Mouse (Mus musculus): ENCODE measurements around the gene Stom. TPM values are rescaled to one million over a fixed set of nuclear protein-coding genes. Genes with fewer than 3 reads are reported as not detected.

The Stom gene
- 62.7 and 77.2 TPM in 2 replicates for polyA plus RNA-seq (2014; fragmentation: Nextera tagmentation; extraction: Ambion mirVana)

GRCm38 (mm10) chr2:35336388-35337280 is at the start of gene Stom:
TSS of gene Stom (minus strand) at chr2:35336976.
- peak; percentile 99 for DNase-seq (ENCODE audit: low spot score)

GRCm38 (mm10) chr2:35385441-35385871 is 48.7 kb upstream of the Stom start:
- no peak overlapping the region for H3K9ac ChIP-seq (ENCODE audit: low read length)
- no peak overlapping the region for H3K4me2 ChIP-seq (ENCODE audit: low read length)
- no peak overlapping the region for H3K27ac ChIP-seq (ENCODE audit: low read depth)
- ATAC-seq (replicated peaks; ENCODE audit: low FRiP score, low TSS enrichment, low read depth) = no peak
- H3K4me1 ChIP-seq (replicated peaks; ENCODE audit: control insufficient read depth, insufficient read depth, low read length) = no peaks in the 10 kb centered on the region
- H3K9me3 ChIP-seq (ENCODE audit: control insufficient read depth, low read length) = 0 out of 2 replicates have a peak, but pooled peaks cover 4% of the 10 kb centered on the region
- peak; percentile 37 for DNase-seq (ENCODE audit: low spot score)
- 63% methylated on average over 9 of the region's 9 CpGs for WGBS
- no peak overlapping the region for H3K4me3 ChIP-seq (ENCODE audit: low read depth, low read length)
- H3K27me3 ChIP-seq (replicated peaks; ENCODE audit: control insufficient read depth, insufficient read depth, low read length) = no peaks in the 10 kb centered on the region
- no peaks in the 10 kb centered on the region for H3K36me3 ChIP-seq (ENCODE audit: control insufficient read depth, insufficient read depth, low read length)

More at GRCm38 (mm10) chr2:35336388-35337280, at the start of gene Stom:
- WGBS = under 1% methylated on average over 45 of the region's 45 CpGs
- no peaks in the 10 kb centered on the region for H3K9me3 ChIP-seq (ENCODE audit: control insufficient read depth, low read length)
- H3K4me3 ChIP-seq (ENCODE audit: low read depth, low read length) = peak within 1 kb of the TSS; percentile 78
- ATAC-seq (replicated peaks; ENCODE audit: low FRiP score, low TSS enrichment, low read depth) = peak; percentile 98
- peaks cover 18% of the 10 kb centered on the region for H3K4me1 ChIP-seq (replicated peaks; ENCODE audit: control insufficient read depth, insufficient read depth, low read length)
- H3K27ac ChIP-seq (ENCODE audit: low read depth) = peak within 1 kb of the TSS; percentile 83
- peak within 1 kb of the TSS; percentile 71 for H3K9ac ChIP-seq (ENCODE audit: low read length)
- H3K36me3 ChIP-seq (ENCODE audit: control insufficient read depth, insufficient read depth, low read length) = no peaks in the 10 kb centered on the region
- no peaks in the 10 kb centered on the region for H3K27me3 ChIP-seq (replicated peaks; ENCODE audit: control insufficient read depth, insufficient read depth, low read length)
- H3K4me2 ChIP-seq (ENCODE audit: low read length) = peak within 1 kb of the TSS; percentile 73

- Histone ChIP-seq H3K27ac (ENCODE audit: low read depth) (no peak overlapping the region), H3K4me2 (ENCODE audit: low read length) (no peak overlapping the region), H3K4me3 (ENCODE audit: low read depth, low read length) (no peak overlapping the region), H3K27me3 (replicated peaks; ENCODE audit: control insufficient read depth, insufficient read depth, low read length) (no peaks in the 10 kb centered on the region), H3K4me1 (replicated peaks; ENCODE audit: control insufficient read depth, insufficient read depth, low read length) (no peaks in the 10 kb centered on the region), H3K9me3 (ENCODE audit: control insufficient read depth, low read length) (no peaks in the 10 kb centered on the region), H3K9ac (ENCODE audit: low read length) (no peak overlapping the region), H3K36me3 (ENCODE audit: control insufficient read depth, insufficient read depth, low read length) (no peaks in the 10 kb centered on the region)
- no peak for DNase-seq (ENCODE audit: low spot score)
- 67% methylated on average over 9 of the region's 9 CpGs for WGBS
- no peak for ATAC-seq (replicated peaks; ENCODE audit: low FRiP score, low TSS enrichment, low read depth)
Observed at GRCm38 (mm10) chr2:35379306-35379705, 42.5 kb upstream of the Stom start.

GRCm38 (mm10) chr2:35377600-35377999 is 40.8 kb upstream of the Stom start:
- no peaks in the 10 kb centered on the region for H3K27me3 ChIP-seq (replicated peaks; ENCODE audit: control insufficient read depth, insufficient read depth, low read length)
- no peaks in the 10 kb centered on the region for H3K36me3 ChIP-seq (ENCODE audit: control insufficient read depth, insufficient read depth, low read length)
- H3K9me3 ChIP-seq (ENCODE audit: control insufficient read depth, low read length) = no peaks in the 10 kb centered on the region
- H3K27ac ChIP-seq (ENCODE audit: low read depth) = no peak overlapping the region
- H3K4me3 ChIP-seq (ENCODE audit: low read depth, low read length) = no peak overlapping the region
- DNase-seq (ENCODE audit: low spot score) (no peak), ATAC-seq (replicated peaks; ENCODE audit: low FRiP score, low TSS enrichment, low read depth) (no peak)
- no peak overlapping the region for H3K9ac ChIP-seq (ENCODE audit: low read length)
- WGBS = 21% methylated on average over 6 of the region's 6 CpGs
- H3K4me1 ChIP-seq (replicated peaks; ENCODE audit: control insufficient read depth, insufficient read depth, low read length) = no peaks in the 10 kb centered on the region
- no peak overlapping the region for H3K4me2 ChIP-seq (ENCODE audit: low read length)

- Histone ChIP-seq H3K4me3 (ENCODE audit: low read depth, low read length) (no peak overlapping the region), H3K36me3 (ENCODE audit: control insufficient read depth, insufficient read depth, low read length) (no peaks in the 10 kb centered on the region), H3K27ac (ENCODE audit: low read depth) (no peak overlapping the region), H3K27me3 (replicated peaks; ENCODE audit: control insufficient read depth, insufficient read depth, low read length) (no peaks in the 10 kb centered on the region), H3K9me3 (ENCODE audit: control insufficient read depth, low read length) (no peaks in the 10 kb centered on the region), H3K4me2 (ENCODE audit: low read length) (no peak overlapping the region), H3K9ac (ENCODE audit: low read length) (no peak overlapping the region), H3K4me1 (replicated peaks; ENCODE audit: control insufficient read depth, insufficient read depth, low read length) (no peaks in the 10 kb centered on the region)
- 20% methylated on average over 3 of the region's 3 CpGs for WGBS
- ATAC-seq (replicated peaks; ENCODE audit: low FRiP score, low TSS enrichment, low read depth) (no peak), DNase-seq (ENCODE audit: low spot score) (peak; percentile 75)
Observed at GRCm38 (mm10) chr2:35373003-35373402, 36.2 kb upstream of the Stom start.

GRCm38 (mm10) chr2:35370686-35371085 is 33.9 kb upstream of the Stom start:
- no peak for ATAC-seq (replicated peaks; ENCODE audit: low FRiP score, low TSS enrichment, low read depth)
- Histone ChIP-seq H3K9me3 (ENCODE audit: control insufficient read depth, low read length) (no peaks in the 10 kb centered on the region), H3K9ac (ENCODE audit: low read length) (no peak overlapping the region), H3K27me3 (replicated peaks; ENCODE audit: control insufficient read depth, insufficient read depth, low read length) (no peaks in the 10 kb centered on the region), H3K36me3 (ENCODE audit: control insufficient read depth, insufficient read depth, low read length) (no peaks in the 10 kb centered on the region), H3K27ac (ENCODE audit: low read depth) (no peak overlapping the region), H3K4me1 (replicated peaks; ENCODE audit: control insufficient read depth, insufficient read depth, low read length) (no peaks in the 10 kb centered on the region), H3K4me3 (ENCODE audit: low read depth, low read length) (no peak overlapping the region), H3K4me2 (ENCODE audit: low read length) (no peak overlapping the region)
- DNase-seq (ENCODE audit: low spot score) = no peak

GRCm38 (mm10) chr2:35367629-35368028 is 30.9 kb upstream of the Stom start, which contains the start of gene 4930568D16Rik:
TSS of gene 4930568D16Rik (minus strand) at chr2:35367729.
- Histone ChIP-seq H3K4me2 (ENCODE audit: low read length) (no peak within 1 kb of the TSS), H3K4me1 (replicated peaks; ENCODE audit: control insufficient read depth, insufficient read depth, low read length) (no peaks in the 10 kb centered on the region), H3K27ac (ENCODE audit: low read depth) (no peak within 1 kb of the TSS), H3K27me3 (replicated peaks; ENCODE audit: control insufficient read depth, insufficient read depth, low read length) (no peaks in the 10 kb centered on the region), H3K9ac (ENCODE audit: low read length) (no peak within 1 kb of the TSS), H3K4me3 (ENCODE audit: low read depth, low read length) (no peak within 1 kb of the TSS), H3K36me3 (ENCODE audit: control insufficient read depth, insufficient read depth, low read length) (no peaks in the 10 kb centered on the region), H3K9me3 (ENCODE audit: control insufficient read depth, low read length) (0 out of 2 replicates have a peak, but pooled peaks cover 2% of the 10 kb centered on the region)
- ATAC-seq (replicated peaks; ENCODE audit: low FRiP score, low TSS enrichment, low read depth) (no peak), DNase-seq (ENCODE audit: low spot score) (no peak)
- WGBS = 80% methylated on average over 2 of the region's 2 CpGs

- Histone ChIP-seq H3K4me1 (replicated peaks; ENCODE audit: control insufficient read depth, insufficient read depth, low read length) (no peaks in the 10 kb centered on the region), H3K9ac (ENCODE audit: low read length) (no peak overlapping the region), H3K4me3 (ENCODE audit: low read depth, low read length) (no peak overlapping the region), H3K4me2 (ENCODE audit: low read length) (no peak overlapping the region), H3K36me3 (ENCODE audit: control insufficient read depth, insufficient read depth, low read length) (no peaks in the 10 kb centered on the region), H3K27ac (ENCODE audit: low read depth) (no peak overlapping the region), H3K9me3 (ENCODE audit: control insufficient read depth, low read length) (no peaks in the 10 kb centered on the region), H3K27me3 (replicated peaks; ENCODE audit: control insufficient read depth, insufficient read depth, low read length) (no peaks in the 10 kb centered on the region)
- DNase-seq (ENCODE audit: low spot score) = no peak
- 57% methylated on average over 5 of the region's 5 CpGs for WGBS
- ATAC-seq (replicated peaks; ENCODE audit: low FRiP score, low TSS enrichment, low read depth) = no peak
Observed at GRCm38 (mm10) chr2:35349184-35349583, 12.4 kb upstream of the Stom start.
